Mouse (Mus musculus): ENCODE data around the gene Smpd1. TPM values are rescaled to one million over a fixed set of nuclear protein-coding genes. Genes with fewer than 3 reads are reported as not detected.

The Smpd1 gene
- polyA plus RNA-seq, 1 experiment: 4.0 TPM

GRCm38 (mm10) chr7:105545986-105546385 lies 8.2 kb upstream of the Smpd1 start:
- Histone ChIP-seq H3K27me3 (ENCODE audit: control insufficient read depth, insufficient read depth, low read length) (no peaks in the 10 kb centered on the region), H3K36me3 (ENCODE audit: control insufficient read depth, insufficient read depth, low read length) (no peaks in the 10 kb centered on the region), H3K4me1 (ENCODE audit: control insufficient read depth, insufficient read depth, low read length) (no peaks in the 10 kb centered on the region), H3K4me3 (ENCODE audit: control insufficient read depth, low read depth, low read length) (no peak overlapping the region), H3K27ac (ENCODE audit: control insufficient read depth, insufficient read depth, low read depth, low read length) (no peak overlapping the region)
- no peak for TF ChIP-seq POLR2A (IDR thresholded peaks at IDR 0.05; ENCODE audit: control insufficient read depth, low read depth, low read length)
- TF ChIP-seq CTCF (IDR thresholded peaks at IDR 0.05; ENCODE audit: control insufficient read depth, insufficient read depth, insufficient replicate concordance, low read depth, low read length): no peak

- no peaks in the 10 kb centered on the region for H3K27me3 ChIP-seq (ENCODE audit: control insufficient read depth, insufficient read depth, low read length)
- no peaks in the 10 kb centered on the region for H3K36me3 ChIP-seq (ENCODE audit: control insufficient read depth, insufficient read depth, low read length)
- H3K4me1 ChIP-seq (ENCODE audit: control insufficient read depth, insufficient read depth, low read length): no peaks in the 10 kb centered on the region
- no peak overlapping the region for H3K27ac ChIP-seq (ENCODE audit: control insufficient read depth, insufficient read depth, low read depth, low read length)
- no peak for TF ChIP-seq POLR2A (IDR thresholded peaks at IDR 0.05; ENCODE audit: control insufficient read depth, low read depth, low read length)
- TF ChIP-seq CTCF (IDR thresholded peaks at IDR 0.05; ENCODE audit: control insufficient read depth, insufficient read depth, insufficient replicate concordance, low read depth, low read length): no peak
- no peak overlapping the region for H3K4me3 ChIP-seq (ENCODE audit: control insufficient read depth, low read depth, low read length)
Observed at GRCm38 (mm10) chr7:105547970-105548369, 6.2 kb upstream of the Smpd1 start.

- TF ChIP-seq POLR2A (IDR thresholded peaks at IDR 0.05; ENCODE audit: control insufficient read depth, low read depth, low read length) (no peak), CTCF (IDR thresholded peaks at IDR 0.05; ENCODE audit: control insufficient read depth, insufficient read depth, insufficient replicate concordance, low read depth, low read length) (no peak)
- Histone ChIP-seq H3K4me3 (ENCODE audit: control insufficient read depth, low read depth, low read length) (no peak overlapping the region), H3K36me3 (ENCODE audit: control insufficient read depth, insufficient read depth, low read length) (no peaks in the 10 kb centered on the region), H3K27ac (ENCODE audit: control insufficient read depth, insufficient read depth, low read depth, low read length) (no peak overlapping the region), H3K27me3 (ENCODE audit: control insufficient read depth, insufficient read depth, low read length) (no peaks in the 10 kb centered on the region), H3K4me1 (ENCODE audit: control insufficient read depth, insufficient read depth, low read length) (peaks cover 2% of the 10 kb centered on the region; the same call in 1 of the 2 replicates)
Observed at GRCm38 (mm10) chr7:105549035-105549434, 5.1 kb upstream of the Smpd1 start.

GRCm38 (mm10) chr7:105553456-105554211 lies 526 bp upstream of the Smpd1 start:
- TF ChIP-seq CTCF (IDR thresholded peaks at IDR 0.05; ENCODE audit: control insufficient read depth, insufficient read depth, insufficient replicate concordance, low read depth, low read length): no peak
- TF ChIP-seq POLR2A (IDR thresholded peaks at IDR 0.05; ENCODE audit: control insufficient read depth, low read depth, low read length): no peak
- Histone ChIP-seq H3K27me3 (ENCODE audit: control insufficient read depth, insufficient read depth, low read length) (no peaks in the 10 kb centered on the region), H3K27ac (ENCODE audit: control insufficient read depth, insufficient read depth, low read depth, low read length) (no peak overlapping the region), H3K4me3 (ENCODE audit: control insufficient read depth, low read depth, low read length) (peak overlapping the region; percentile 58), H3K4me1 (ENCODE audit: control insufficient read depth, insufficient read depth, low read length) (peaks cover 4% of the 10 kb centered on the region), H3K36me3 (ENCODE audit: control insufficient read depth, insufficient read depth, low read length) (no peaks in the 10 kb centered on the region)

GRCm38 (mm10) chr7:105555571-105555970 lies 1.4 kb downstream of the Smpd1 start:
- no peak overlapping the region for H3K4me3 ChIP-seq (ENCODE audit: control insufficient read depth, low read depth, low read length)
- no peak overlapping the region for H3K27ac ChIP-seq (ENCODE audit: control insufficient read depth, insufficient read depth, low read depth, low read length)

GRCm38 (mm10) chr7:105556406-105556805 lies 2.2 kb downstream of the Smpd1 start:
- peaks cover 4% of the 10 kb centered on the region for H3K4me1 ChIP-seq (ENCODE audit: control insufficient read depth, insufficient read depth, low read length)
- no peaks in the 10 kb centered on the region for H3K36me3 ChIP-seq (ENCODE audit: control insufficient read depth, insufficient read depth, low read length)
- no peaks in the 10 kb centered on the region for H3K27me3 ChIP-seq (ENCODE audit: control insufficient read depth, insufficient read depth, low read length)
- no peak overlapping the region for H3K4me3 ChIP-seq (ENCODE audit: control insufficient read depth, low read depth, low read length)
- TF ChIP-seq CTCF (IDR thresholded peaks at IDR 0.05; ENCODE audit: control insufficient read depth, insufficient read depth, insufficient replicate concordance, low read depth, low read length): no peak
- no peak for TF ChIP-seq POLR2A (IDR thresholded peaks at IDR 0.05; ENCODE audit: control insufficient read depth, low read depth, low read length)
- no peak overlapping the region for H3K27ac ChIP-seq (ENCODE audit: control insufficient read depth, insufficient read depth, low read depth, low read length)

More at GRCm38 (mm10) chr7:105555571-105555970, 1.4 kb downstream of the Smpd1 start:
- peaks cover 4% of the 10 kb centered on the region for H3K4me1 ChIP-seq (ENCODE audit: control insufficient read depth, insufficient read depth, low read length)
- TF ChIP-seq CTCF (IDR thresholded peaks at IDR 0.05; ENCODE audit: control insufficient read depth, insufficient read depth, insufficient replicate concordance, low read depth, low read length) (no peak), POLR2A (IDR thresholded peaks at IDR 0.05; ENCODE audit: control insufficient read depth, low read depth, low read length) (no peak)
- H3K36me3 ChIP-seq (ENCODE audit: control insufficient read depth, insufficient read depth, low read length): no peaks in the 10 kb centered on the region
- no peaks in the 10 kb centered on the region for H3K27me3 ChIP-seq (ENCODE audit: control insufficient read depth, insufficient read depth, low read length)

- Histone ChIP-seq H3K4me1 (ENCODE audit: control insufficient read depth, insufficient read depth, low read length) (peaks cover 4% of the 10 kb centered on the region), H3K4me3 (ENCODE audit: control insufficient read depth, low read depth, low read length) (no peak overlapping the region), H3K27ac (ENCODE audit: control insufficient read depth, insufficient read depth, low read depth, low read length) (no peak overlapping the region), H3K27me3 (ENCODE audit: control insufficient read depth, insufficient read depth, low read length) (no peaks in the 10 kb centered on the region), H3K36me3 (ENCODE audit: control insufficient read depth, insufficient read depth, low read length) (no peaks in the 10 kb centered on the region)
- TF ChIP-seq CTCF (IDR thresholded peaks at IDR 0.05; ENCODE audit: control insufficient read depth, insufficient read depth, insufficient replicate concordance, low read depth, low read length) (no peak), POLR2A (IDR thresholded peaks at IDR 0.05; ENCODE audit: control insufficient read depth, low read depth, low read length) (no peak)
Observed at GRCm38 (mm10) chr7:105557671-105558070, 3.5 kb downstream of the Smpd1 start.

Measured in testis, adult 2 months (tissue).